Mouse (Mus musculus) activated CD4-positive, CD25-positive, alpha-beta regulatory T cell, adult 4 months (primary cell): ENCODE measurements around the gene Mvb12b. TPM values are rescaled to one million over a fixed set of nuclear protein-coding genes. Genes with fewer than 3 reads are reported as not detected.

Experiments
- ATAC-seq: one replicate; pipeline ENCODE4 v1.8.0; 2017
- polyA plus RNA-seq, 2 experiments: library from polyadenylated mRNA; unstranded; fragments of 100-300 nt; shearing (Covaris generic); gene quantifications; one replicate each; pipeline ENCODE4 v1.2.1; 2017

Mvb12b gene
- polyA plus RNA-seq, 2 experiments from 2014 or later, result 1.4 to 2.3 TPM

DNA sequence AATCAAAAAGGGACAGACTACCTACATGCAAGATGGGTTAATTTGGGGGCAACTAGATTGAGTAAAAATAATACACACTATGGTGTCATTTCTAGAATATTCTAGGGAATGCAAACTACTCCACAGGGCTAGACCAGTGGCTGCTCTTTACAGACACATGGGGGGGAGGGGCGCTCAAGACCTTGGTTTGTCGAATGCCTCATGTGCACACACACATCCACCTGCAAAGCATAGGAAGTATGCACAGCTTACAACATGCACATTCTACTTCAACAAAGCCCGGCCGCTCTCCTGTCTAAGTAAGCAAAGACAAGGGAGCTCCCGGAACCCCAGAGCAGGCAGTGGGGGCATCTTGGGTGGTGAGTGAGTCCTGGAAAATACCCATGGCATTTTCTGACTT lies 79.7 kb downstream of the Mvb12b start:
- ATAC-seq, result no peak

DNA sequence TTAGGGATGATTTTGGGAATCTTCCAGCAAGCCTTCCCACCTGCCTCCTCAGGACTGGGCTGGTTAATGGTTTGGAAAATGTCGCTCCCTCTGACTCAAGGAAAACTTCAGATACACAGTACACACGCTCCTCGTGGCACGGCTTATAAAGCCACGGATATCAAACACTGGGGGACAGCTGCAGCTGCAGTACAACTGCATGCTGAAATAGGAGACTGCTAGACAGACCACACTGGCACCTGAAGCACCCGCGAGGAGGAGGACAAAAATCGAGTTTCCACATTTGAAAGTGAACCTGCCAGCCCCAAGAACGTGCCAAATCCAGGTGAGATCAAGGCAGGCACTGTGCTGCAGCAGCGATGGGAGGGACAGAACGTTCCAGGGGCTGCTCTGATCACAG lies 82.1 kb downstream of the Mvb12b start:
- ATAC-seq, result no peak

DNA sequence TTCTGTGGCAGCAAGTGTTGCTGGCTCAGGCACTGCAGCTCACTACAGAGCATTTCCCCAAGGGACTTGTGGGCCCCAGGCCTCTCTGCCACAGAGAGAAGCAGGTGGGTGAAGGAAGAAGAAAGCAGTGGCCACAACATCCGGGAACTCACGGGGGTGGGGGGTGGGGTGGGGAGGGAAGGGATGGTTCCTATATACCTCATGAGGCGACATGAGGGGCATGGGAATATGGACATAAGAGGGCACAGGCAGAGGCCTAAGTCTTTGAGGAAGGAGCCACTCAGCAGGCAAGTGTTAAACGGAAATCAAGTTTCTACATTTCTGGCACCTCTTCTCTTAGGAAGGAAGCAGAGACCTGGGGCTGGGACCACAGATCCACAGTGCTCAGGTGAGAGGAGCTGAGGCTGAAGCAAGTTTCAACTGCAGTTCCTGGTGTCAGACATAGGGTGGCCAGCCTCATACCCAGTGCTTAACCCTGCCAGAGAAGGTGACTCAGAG lies 84.0 kb downstream of the Mvb12b start:
- peak; percentile 23 for ATAC-seq

DNA sequence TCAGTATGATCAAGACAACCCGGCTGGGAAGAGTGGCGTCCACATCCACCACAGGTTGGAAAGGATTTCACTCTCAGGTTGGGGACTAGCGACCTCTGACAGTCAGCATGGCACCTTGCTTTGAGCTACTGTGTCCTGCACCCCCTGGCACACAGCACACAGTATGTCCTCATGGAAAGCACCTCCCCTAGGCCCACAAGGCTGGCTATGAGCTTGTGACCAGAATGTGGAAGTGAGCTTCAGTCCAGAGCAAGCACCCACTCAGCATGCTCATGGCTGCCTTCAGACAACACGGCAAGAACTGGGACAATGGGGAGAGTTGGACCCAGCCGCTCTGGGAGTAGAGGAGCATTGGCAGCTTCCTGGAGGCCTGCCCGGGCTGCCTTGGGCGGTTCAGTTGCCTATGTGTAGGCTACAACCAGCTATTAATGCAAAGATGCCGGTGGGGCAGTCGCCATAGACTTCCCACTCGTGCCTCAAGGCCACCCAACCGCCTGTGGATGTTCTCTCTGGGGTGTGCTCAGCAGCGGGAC lies 84.6 kb downstream of the Mvb12b start:
- ATAC-seq, result no peak

DNA sequence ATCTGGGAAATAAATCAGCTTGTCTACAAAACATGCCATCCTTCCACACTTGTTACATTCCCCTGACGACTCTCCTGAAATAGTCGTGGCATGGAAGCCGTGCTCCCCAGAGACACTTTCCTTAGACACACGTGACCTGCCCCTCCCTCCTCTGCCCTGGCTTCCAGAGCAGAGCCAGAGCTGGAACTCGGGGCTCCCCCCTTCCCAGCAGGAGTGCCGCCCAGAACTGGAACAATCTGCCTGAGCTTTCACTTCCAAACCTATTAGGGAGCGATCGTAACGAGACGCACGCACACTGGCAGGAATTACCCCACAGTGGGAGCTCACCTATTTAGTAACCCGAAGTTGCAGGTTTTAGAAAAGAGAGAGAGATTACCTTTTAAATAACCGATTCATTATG lies 86.0 kb downstream of the Mvb12b start:
- ATAC-seq, result no peak

DNA sequence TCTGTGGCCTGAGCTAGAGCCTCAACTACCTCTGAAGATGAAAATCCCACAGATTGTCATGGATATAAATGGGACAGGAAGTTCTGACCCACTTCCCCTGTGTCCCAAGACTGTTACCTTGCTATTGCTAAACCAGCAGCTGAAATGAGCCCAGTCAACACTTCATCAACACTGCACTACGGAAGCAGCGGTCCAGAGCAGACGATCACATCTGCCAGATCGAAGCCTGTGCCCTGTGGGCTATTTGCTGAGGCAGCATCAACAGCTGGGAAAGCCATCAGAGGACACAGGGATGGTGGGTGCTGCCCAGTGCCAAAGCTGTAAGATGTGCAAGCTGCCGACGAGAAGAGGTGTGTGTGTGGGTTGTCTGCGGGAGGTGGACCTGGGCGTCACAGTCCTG lies 86.4 kb downstream of the Mvb12b start:
- no peak for ATAC-seq

DNA sequence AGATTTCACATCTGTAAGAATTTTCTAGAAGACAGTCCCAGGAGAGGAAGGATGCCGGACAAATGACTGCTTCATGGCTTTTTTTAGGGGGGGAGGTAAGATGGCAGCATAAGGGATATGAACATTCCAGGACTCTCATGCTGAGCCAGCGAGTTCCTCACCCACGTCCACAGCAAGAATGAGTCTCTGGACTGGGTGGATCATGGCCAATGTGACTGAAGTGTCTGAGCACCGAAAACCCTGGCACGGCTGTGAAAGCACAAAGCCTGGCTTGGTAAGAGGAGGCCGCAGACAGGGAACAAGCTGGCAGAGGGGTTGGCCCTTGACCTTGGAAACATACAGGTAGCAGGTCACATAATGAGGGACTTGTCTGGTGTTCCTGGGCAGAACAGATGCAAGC lies 87.5 kb downstream of the Mvb12b start:
- no peak for ATAC-seq

DNA sequence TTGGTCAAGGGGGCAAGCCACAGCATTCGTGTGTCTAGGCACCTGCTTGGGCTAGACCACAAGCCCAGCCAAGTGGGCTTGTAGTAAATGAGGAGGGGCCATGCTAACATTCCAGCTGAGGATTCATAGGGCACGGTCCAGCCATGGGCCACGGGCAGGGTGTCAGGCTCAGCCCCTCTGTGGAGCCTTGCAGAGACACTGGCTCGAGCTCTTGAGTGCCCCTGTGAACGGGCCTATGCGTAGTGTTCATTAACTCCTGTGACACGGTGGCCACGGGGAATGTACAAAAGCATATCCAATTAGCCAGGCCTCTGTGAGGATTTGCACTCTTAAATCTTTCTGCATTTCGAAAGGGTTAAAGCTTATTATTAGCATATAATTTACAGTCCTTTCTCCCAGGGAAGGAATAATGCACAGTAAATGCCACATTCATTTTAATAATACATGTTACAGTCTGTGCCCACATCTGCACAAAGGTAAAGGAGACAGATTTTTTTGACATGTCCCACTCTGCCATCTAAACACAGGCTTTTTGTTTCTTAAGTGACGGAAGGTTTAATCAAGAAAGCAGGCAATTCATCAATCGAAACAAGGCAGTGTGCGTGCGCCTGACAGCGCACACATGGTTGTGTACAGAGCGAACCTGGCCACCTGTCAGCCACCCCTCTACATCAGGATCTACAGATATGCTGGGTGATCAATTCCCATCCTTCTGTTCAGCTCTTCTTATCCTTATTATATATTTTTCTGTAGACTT lies 91.9 kb downstream of the Mvb12b start:
- ATAC-seq, result no peak

DNA sequence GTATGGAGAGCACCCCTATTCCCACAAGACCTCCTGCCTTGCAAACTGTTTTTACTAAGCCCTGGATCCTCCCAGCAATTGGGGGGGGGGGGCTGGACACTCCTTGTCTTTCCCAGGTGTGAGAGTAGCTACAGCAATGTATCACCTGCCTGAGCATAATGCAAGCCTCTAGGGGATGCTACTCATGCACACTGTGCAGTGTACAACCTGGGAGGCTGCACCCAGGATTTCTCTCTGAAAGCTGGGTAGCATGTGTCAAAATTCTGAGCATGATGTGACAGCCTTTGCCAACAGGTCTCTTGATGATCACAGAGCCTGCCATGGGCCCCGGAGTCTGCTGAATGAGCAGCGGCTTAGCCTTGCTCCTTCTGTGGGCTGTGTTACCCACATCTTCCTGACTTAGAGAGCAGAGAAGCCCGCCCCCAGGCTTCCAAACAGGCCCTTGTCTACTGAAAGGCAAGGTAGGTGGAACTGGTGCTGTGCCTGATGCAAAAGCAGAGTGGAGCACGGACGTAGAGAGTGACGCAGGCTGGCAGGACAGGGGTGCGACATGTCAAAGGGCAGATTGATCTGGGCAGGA lies 92.7 kb downstream of the Mvb12b start:
- ATAC-seq, result no peak

DNA sequence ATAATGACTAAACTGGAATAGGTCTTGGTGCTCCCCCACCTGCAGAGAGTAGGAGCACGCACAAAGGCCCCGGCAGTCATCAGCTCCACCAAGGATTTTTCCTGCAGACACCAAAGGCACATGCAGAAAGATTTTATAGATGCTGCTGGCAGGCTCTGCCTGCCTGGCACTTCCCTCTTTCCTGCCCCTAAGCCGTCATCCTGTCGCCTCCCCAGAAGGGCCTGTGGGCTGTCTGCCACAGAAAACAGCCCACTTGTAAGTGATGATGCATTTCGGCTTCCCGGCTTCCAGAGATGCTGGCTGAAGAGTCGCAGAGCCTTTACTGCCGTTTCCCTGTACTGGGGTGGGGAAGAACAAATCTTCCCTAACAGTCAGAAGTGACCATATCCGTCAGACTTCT lies 93.3 kb downstream of the Mvb12b start:
- ATAC-seq, result no peak

DNA sequence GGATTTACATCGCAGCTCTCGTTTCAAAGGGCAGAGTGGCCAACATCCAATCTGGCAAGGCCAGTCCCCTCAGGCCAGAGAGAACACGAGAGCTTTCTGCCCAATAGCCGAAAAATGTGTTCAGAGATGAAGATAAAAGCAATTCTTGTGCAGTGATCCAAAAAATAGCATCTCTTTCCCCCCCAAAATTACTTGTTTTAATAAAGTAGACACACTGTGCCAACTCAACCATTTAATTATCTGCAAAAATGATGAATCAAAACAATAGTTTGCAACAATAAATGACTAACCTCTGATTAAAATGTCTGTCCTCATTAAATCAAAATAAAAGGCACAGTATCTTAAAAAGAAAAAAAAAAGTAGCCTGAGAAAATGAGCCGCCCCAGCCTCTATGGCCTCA lies 97.4 kb downstream of the Mvb12b start:
- no peak for ATAC-seq

DNA sequence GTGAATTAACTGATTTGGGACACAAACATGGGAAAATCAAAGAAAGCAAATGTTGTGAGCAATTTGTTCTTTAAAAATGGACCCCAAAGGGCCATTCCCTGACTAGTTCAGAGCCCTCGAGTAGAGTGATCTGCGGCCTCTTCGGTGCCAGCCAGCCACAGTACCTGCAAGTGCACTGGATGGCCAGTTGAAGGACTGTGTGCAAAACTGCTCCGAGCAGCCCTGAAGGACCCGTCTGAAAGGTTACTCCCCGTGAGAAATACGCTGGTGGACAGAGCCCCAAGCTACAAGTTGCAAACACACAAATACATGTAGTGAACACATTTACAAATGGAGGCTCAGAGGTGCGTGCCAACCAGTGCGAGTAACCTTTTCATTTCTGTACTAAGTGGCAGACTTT lies 98.0 kb downstream of the Mvb12b start:
- ATAC-seq, result no peak

DNA sequence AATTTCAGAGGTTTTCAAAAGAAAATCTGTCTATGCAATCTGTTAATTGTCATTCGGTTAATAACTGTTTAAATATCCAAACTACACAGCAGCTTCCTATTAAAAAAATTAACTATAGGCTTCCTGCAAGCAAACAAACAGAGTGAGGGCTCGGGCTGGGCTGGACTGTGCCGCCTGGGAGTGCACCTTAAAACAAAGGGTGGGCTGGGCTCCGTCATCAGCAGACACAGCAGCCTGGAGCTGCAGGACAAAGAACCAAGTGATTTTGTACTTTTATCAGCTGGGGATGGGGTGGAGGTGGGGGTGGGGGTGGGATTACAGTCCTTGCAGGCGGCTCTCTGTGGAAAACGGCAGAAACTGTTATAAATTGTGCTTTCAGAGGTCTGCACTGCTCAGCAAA lies 98.5 kb downstream of the Mvb12b start:
- ATAC-seq, result no peak

DNA sequence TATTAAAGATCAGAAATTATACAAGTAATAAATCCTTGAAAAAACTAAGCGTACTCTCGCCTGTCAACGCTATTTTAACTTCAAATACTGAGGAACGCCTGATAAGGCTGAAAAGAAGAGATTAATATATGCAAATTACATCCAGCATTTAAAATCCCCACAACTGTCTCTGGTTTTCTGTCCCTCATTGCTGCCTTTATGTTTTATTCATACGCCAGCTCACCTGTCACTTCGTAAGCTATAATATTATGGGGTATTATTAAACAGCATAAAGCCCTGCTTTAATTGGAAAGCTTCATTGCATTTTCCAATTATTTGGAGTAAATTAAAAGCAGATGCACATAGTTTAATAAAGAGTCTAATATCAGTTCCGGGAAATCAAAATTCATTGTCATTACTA lies 98.9 kb downstream of the Mvb12b start:
- ATAC-seq, result no peak

DNA sequence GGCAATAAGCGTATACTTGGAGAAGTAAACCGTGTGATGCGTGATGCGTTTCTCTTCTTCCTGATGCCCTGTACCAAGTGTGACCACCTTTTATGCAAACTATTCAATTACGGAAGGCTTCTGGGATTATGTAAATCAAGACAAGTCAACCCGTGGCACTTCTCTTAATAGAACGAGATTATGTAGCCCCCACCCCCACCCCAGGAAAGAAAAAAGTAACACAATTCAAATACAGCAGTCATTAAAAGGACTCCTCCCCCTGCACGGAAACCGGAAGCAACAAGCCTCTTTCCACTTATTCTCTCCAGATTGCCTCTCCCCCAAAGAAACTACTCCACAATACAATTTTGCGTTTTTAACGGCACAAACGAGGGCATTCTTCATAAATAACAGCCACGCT lies 99.6 kb downstream of the Mvb12b start:
- ATAC-seq, result no peak

DNA sequence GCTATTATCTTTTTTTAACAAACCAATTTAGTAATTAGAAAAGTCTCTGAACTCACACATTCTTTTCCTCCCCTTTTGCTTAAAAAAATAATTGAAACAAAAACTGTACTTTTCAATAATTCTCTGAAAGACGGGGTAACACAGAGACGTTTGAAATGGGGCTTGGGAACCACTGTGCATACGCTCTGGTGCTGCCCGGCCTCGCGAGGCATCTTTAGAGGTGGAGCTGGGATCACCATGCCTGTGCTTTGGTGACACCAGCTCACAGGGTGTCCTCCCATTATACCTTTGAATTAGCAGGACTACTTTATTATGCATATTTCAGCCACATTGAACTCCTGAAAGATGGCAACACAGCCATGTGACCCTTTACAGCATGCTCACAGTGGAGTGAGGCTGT lies 101.7 kb downstream of the Mvb12b start:
- ATAC-seq, result no peak

DNA sequence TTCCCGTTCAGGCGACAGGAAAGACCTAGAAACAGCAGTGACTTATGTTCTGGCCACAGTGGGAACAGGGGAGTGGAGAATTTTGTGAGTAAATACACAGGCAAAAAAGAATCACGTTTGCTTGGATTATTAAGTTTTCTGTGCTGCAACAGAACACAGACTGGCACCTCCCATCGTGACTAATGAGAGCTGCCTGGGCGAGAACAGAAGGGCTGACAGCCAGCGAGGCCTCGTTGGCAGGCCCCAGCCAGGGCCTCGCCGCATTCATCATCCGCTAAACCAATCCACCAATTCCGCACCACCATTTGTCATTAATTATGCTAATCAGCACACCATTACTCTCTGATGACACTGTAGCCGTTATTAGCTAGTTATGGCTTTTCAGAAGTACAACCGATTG lies 102.2 kb downstream of the Mvb12b start:
- no peak for ATAC-seq

DNA sequence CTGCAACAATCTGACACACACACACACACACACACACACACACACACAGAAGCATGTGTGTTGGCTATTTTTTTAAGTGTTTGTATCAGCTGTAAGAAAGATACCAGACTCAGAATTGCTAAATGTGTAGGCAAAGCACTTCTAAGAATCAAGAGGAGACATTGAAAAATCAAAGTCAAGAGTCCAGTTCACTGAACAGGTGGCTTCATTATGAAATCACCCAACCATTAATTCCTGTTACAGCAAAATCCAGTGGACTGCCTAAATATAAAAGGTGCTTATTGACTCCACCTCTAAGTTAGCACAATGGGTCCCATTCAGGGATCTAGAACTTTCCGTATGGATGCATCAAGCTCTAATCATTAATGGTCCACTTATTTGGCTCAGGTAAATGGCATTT lies 103.0 kb downstream of the Mvb12b start:
- no peak for ATAC-seq

DNA sequence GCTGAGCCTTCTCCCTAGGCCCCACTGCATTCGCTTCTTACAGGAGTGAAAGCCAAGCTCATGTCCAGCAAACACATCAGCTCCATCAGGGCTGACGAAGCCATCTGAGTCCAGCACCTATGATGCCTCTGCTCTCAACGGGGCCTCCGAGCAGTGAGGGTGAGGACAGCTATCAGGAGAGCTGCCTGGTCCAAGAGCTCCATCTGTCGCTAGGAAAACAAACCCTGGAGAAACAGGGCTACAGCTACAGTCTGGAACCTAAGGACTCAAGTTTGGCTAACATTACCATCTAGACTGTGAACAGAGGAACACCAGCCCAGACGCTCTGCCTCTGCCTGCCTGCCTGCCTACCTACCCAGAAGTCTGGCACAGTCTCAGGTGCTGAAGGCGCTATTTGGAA lies 104.3 kb downstream of the Mvb12b start:
- ATAC-seq, result no peak

DNA sequence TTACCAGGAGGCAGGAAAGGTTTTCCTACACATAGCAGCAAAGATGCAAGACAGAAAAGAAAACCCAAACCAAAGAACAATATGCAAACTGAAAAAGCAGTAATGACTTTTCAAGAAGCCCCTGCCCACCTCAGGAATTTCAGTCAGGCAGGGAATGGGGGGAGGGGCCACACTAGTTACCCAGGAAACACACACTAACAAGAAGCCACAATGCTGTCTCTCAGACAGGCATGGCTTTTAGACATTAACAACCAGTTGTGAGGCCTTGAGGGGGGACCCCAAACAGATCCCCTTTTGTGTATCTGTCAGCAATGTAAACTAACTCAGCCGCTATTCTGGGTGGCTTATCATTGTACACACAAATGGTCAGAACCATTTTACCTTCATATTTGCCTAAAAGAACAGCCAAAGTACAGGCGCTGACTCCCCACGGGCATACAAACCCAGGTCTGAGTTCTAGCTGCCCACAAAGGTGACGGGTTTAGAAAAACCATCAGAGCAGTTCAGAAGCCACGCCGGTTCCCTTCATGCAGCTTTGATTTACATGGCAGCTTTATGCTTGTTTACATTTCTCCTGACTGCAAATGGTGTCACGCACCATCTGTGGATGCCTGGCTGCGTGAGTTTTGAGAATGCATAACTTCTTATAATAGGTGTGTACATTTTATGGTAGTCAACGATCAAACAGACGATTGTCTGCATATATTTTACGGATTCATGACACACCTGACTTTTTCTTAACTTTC lies 105.9 kb downstream of the Mvb12b start:
- ATAC-seq, result no peak

DNA sequence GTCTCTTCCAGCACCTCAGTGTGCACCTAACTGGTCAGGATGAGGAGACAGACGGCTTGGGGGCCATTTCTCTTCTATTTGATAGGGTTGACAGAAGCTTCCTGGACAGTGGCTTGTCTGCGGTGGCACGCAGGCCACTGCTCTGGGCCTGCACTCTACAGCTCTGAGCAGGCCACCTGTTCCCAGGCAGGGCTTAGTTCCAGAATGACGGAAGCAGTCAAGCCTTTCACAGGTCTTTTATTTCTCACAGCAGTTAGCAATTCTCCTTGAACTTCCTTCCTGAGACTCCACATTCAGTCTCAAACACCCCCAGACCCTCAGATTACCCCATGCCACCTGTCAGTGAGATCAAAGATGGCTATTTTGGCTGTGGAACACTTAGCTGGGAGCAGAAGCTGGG lies 109.3 kb downstream of the Mvb12b start:
- ATAC-seq, result no peak

DNA sequence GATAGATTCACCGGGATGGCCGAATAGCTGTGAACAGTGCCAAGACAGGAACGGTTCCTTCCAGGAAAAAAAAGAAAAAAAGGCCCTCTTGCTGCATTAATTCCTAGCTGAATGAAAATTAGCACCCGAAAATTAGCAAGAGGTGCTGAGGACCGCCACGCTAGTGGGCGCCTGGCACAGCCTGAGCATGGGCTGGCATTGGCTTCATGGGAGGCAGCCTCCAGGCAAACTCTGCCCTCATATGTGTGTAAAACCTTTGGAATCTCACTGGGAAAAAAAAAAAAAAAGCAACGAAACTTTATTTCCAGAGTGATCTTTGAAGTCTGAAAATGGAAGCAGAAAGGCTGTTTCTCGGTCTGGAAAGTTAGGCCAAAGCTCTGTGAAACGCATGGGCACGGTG lies 110.7 kb downstream of the Mvb12b start:
- ATAC-seq, result no peak

DNA sequence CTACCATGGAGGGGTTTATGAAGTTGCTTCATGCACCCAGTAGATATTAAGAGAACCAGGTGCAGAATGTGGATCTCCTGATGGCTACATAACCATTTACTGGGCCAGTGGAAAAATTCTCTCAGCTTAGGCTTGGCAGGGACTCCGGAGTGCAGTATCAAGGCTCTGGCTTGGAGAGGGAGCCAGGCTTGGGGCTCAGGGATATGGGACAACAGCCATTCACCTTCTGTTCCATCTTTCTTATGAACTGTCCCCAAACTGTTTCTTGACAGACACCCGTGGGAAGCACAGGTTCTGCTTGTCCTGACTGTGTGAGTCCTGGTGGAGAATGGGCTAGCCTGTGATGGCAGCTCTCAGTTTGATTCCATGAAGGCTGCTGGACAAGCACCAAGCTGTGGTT lies 112.9 kb downstream of the Mvb12b start:
- ATAC-seq, result no peak

DNA sequence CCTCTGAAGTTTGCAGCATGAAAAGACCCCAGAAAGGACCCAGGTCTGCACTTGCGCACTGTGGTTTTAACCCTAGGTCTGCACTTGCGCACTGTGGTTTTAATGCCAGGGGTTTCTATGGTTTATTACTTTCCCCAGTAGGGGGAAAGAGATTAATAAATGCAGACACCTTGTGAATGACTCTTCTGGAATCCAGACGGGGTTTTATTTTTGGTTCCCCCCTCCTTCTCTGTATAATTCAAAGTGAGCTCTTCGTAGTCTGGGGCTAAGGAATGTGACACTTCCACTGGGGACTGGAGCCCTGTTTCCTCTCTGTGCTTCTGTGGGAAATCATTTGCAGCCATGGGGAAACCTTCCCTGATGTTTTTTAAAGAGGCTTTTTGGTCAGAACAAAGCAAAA lies 113.6 kb downstream of the Mvb12b start:
- no peak for ATAC-seq
